Mouse (Mus musculus) midbrain, embryonic 14.5 days (tissue): ENCODE results near the gene Ssna1. TPM values are rescaled to one million over a fixed set of nuclear protein-coding genes. Genes with fewer than 3 reads are reported as not detected.

Experiments used
- ATAC-seq: fragments of 200-750 bp; cut with Nextera tagmentation; 2 replicates; pipeline ENCODE4 v1.8.0; 2017; ENCODE audit warnings: moderate number of reproducible peaks, moderate library complexity; ENCODE audit not compliant: low FRiP score, low TSS enrichment
- DNase-seq: peaks from one replicate; pipeline ENCODE4 v3.0.0-alpha.2; 2015
- H3K27ac ChIP-seq: fragments of 300-500 bp; sonication (generic); replicated peaks from 2 replicates; pipeline ENCODE4 v1.5.1; 2014; ENCODE audit warnings: mild to moderate bottlenecking, low read depth, low read length, moderate library complexity
- H3K27me3 ChIP-seq: fragments of 300-500 bp; sonication (generic); 2 replicates; pipeline ENCODE4 v1.6.1; 2014; ENCODE audit warnings: low read length, control low read depth, mixed read lengths; ENCODE audit not compliant: control insufficient read depth, insufficient read depth
- H3K36me3 ChIP-seq: fragments of 300-500 bp; sonication (generic); 2 replicates; pipeline ENCODE4 v1.6.1; 2014; ENCODE audit warnings: low read length, control low read depth; ENCODE audit not compliant: control insufficient read depth, insufficient read depth
- H3K4me1 ChIP-seq: fragments of 300-500 bp; sonication (generic); 2 replicates; pipeline ENCODE4 v1.6.1; 2014; ENCODE audit warnings: mild to moderate bottlenecking, antibody characterized with exemption, low read length, control low read depth; ENCODE audit not compliant: control insufficient read depth, insufficient read depth
- H3K4me2 ChIP-seq: fragments of 300-500 bp; sonication (generic); 2 replicates; pipeline ENCODE4 v1.6.1; 2014; ENCODE audit warnings: mild to moderate bottlenecking, low read length, moderate library complexity
- H3K4me3 ChIP-seq: fragments of 300-500 bp; sonication (generic); replicated peaks from 2 replicates; pipeline ENCODE4 v1.5.1; 2014; ENCODE audit warnings: low read depth, low read length
- H3K9ac ChIP-seq: fragments of 300-500 bp; sonication (generic); replicated peaks from 2 replicates; pipeline ENCODE4 v1.6.1; 2014; ENCODE audit warnings: mild to moderate bottlenecking, low read length, moderate library complexity
- H3K9me3 ChIP-seq: fragments of 300-500 bp; sonication (generic); 2 replicates; pipeline ENCODE4 v1.6.1; 2016; ENCODE audit warnings: low read length, control low read depth, mixed read lengths; ENCODE audit not compliant: control insufficient read depth
- WGBS: fragments of 180-500 bp; shearing (Covaris S2); extraction: QIAGEN DNeasy Blood & Tissue Kit; methylation state at CpG from one replicate; pipeline ENCODE4 v1.1.7; 2014; 5-methylcytosine and 5-hydroxymethylcytosine counted together
- polyA plus RNA-seq: library from polyadenylated mRNA; unstranded; fragments of >200 nt; fragmentation: Nextera tagmentation; extraction: Ambion mirVana; gene quantifications from 2 replicates; pipeline ENCODE4 v1.2.1, GENCODE M21; 2014

Ssna1 gene
- polyA plus RNA-seq, 1 experiment from 2014 or later = 196 TPM

DNA sequence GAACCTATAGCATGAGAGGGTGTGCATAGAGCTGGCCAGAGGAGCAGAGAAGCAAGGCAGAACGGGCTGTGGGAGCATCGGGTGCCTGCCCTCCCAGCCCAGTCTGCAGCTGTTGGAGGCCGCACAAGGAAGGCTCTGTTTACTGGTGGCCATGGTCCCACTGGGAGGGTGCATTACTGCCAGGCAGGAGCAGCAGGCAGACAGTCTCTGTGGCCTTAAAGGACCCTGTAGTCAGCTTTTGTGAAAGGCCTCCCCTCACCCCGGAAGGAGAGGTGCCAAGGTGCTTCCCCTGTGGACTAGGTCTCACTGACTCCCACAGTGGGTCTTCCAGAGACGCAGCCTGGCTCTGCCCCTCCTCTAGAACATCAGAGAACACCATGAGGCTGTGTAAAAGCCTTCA is 45.4 kb downstream of the Ssna1 start:
- WGBS = 81% methylated on average over 5 of the region's 5 CpGs
- ATAC-seq = no peak
- H3K36me3 ChIP-seq = peaks cover 2% of the 10 kb centered on the region
- no peak overlapping the region for H3K4me3 ChIP-seq
- H3K9me3 ChIP-seq = no peaks in the 10 kb centered on the region
- no peaks in the 10 kb centered on the region for H3K27me3 ChIP-seq
- peaks cover 15% of the 10 kb centered on the region for H3K4me1 ChIP-seq
- H3K4me2 ChIP-seq = no peak overlapping the region
- H3K27ac ChIP-seq = no peak overlapping the region
- no peak overlapping the region for H3K9ac ChIP-seq
- DNase-seq = no peak

DNA sequence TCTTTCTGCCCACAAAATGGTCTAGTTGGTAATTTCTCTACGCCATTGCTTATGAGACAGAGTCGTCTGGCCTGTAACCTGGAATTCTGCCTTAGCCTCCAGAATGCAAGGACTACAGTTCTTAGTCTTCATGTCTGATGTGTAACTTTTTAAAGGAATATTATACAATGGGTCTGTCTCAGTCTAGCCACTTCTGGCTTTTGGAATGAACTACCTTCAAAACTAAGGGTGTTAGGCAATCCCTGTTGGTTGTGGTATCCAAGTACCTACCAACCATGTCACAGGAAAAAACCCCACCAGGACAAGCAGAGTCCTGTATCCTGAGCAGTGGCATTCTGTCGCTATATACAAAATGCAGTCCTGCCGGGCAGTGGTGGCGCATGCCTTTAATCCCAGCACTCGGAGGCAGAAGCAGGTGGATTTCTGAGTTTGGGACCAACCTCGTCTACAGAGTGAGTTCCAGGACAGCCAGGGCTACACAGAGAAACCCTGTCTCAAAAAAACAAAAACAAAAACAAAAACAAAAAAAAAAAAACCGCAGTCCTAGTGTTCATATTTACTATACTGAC is 46.3 kb downstream of the Ssna1 start:
- no peak for DNase-seq
- peak overlapping the region; percentile 99 for H3K27ac ChIP-seq
- H3K27me3 ChIP-seq = no peaks in the 10 kb centered on the region
- peaks cover 6% of the 10 kb centered on the region for H3K36me3 ChIP-seq
- peak overlapping the region; percentile 56 for H3K4me2 ChIP-seq
- WGBS = 71% methylated on average over 8 of the region's 8 CpGs
- ATAC-seq = no peak
- no peaks in the 10 kb centered on the region for H3K9me3 ChIP-seq
- no peak overlapping the region; the same call in 1 of the 2 replicates for H3K4me3 ChIP-seq
- no peak overlapping the region for H3K9ac ChIP-seq
- peaks cover 15% of the 10 kb centered on the region for H3K4me1 ChIP-seq

DNA sequence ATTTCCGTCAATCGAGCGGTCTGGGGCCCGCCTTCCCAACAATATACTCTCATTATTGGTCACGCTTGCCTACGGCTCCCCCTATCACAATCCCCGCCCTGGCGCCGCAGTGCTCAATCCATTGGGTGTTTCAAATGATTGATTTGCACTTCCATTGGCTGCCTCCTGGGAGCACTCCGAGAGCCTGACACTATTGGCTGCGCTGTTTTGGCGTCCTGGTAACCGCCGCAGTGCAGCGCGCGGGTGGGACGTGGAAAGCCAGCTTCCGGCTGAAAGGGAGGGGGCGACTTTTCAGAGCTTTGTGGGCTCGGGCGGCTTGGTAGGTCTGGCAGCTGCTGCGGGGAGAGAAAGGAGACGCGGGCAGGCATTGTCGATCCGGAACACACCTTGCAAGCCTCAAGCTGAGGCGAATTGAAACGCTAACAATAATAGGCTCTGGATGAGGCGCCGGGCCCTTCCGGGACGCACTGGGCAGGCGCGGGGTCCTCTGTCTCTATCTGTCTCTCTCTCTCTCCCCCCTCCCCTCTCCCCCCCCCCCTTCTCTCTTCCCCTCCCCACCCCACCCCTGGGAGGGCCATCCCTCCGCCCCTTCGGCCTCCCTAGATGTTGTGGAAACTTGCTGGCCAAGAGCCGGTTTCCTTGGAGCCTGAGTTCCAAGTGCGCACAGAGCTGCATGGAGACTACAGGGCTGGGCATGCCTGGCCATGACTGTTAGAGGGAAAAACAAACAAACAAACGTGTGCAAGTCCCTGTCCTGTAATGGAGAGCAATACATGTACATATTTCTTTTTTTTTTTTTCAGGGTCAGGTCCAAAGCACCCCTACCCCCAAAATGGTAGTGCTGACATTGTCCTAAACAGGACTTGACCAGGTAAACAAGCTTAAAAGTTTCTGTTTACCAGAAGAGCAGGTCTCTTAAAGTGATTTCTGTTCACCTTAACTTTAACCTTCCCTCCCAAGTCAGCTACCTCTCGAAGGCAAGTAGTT is 47.2 kb downstream of the Ssna1 start:
- WGBS = 2% methylated on average over 41 of the region's 41 CpGs

DNA sequence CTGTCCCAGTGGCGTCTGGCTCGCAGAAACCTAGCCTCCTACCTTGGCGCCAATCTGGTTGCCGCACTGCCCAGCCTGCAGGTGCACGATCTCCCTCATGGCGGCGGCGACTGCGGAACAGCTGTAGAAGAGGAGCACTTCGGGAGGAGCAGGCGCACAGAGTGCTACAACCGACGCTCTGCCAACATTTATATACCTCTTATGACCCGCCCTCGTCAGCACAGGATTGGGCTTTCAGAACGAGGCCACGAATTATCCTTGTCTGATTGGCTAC is 47.8 kb downstream of the Ssna1 start, which contains the start of gene Tubb4b:
Gene Tubb4b, minus strand, starts transcription at position 211 of the 274 bp plus-strand sequence.
- Histone ChIP-seq H3K4me3 (peak within 1 kb of the TSS; percentile 84), H3K27me3 (no peaks in the 10 kb centered on the region), H3K36me3 (peaks cover 6% of the 10 kb centered on the region), H3K4me1 (peaks cover 15% of the 10 kb centered on the region), H3K27ac (peak within 1 kb of the TSS; percentile 99), H3K9me3 (no peaks in the 10 kb centered on the region), H3K4me2 (peak within 1 kb of the TSS; percentile 90), H3K9ac (peak within 1 kb of the TSS; percentile 80)
- DNase-seq (no peak), ATAC-seq (no peak)
- WGBS = 0% methylated on average over 17 of the region's 17 CpGs

More for the DNA sequence above, 47.2 kb downstream of the Ssna1 start:
- Histone ChIP-seq H3K4me1 (peaks cover 15% of the 10 kb centered on the region), H3K36me3 (peaks cover 6% of the 10 kb centered on the region), H3K9me3 (no peaks in the 10 kb centered on the region), H3K27ac (peak overlapping the region; percentile 99), H3K9ac (peak overlapping the region; percentile 62), H3K4me3 (peak overlapping the region; percentile 84), H3K27me3 (no peaks in the 10 kb centered on the region), H3K4me2 (peak overlapping the region; percentile 56)
- ATAC-seq (peak; percentile 97), DNase-seq (peak; percentile 100)

DNA sequence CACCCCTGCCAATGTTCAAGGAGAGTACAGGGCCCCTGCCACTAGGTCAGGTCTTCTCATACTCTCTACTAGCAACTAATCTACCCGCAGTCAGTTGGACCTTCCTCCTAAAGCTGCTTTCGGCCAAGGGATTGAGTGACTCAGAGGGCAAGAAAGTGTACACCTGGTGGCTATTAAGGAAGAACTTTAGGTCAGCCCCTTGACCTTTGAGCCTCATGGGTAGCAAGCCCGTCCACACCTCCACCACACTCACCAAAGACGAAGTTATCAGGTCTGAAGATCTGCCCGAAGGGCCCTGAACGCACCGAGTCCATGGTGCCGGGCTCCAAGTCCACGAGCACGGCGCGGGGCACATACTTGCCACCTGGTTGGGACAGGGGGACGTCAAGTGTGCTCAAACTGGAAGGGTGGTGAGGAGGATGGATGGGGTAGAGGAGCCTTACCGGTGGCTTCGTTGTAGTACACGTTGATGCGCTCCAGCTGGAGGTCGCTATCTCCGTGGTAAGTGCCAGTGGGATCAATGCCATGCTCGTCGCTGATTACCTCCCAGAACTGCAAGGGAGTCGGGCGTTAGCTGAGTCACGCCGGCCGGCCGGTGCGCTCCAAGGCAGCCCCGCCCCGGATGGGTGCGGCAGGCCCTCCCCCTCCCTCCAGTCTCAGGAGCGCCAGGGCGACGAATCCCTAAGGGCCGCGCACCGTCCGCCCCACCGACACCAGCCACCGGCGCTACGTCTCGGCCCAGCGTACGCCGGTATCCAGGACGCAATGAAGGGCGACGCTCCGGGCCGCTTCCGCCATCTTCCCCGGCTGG is 48.4 kb downstream of the Ssna1 start:
- Histone ChIP-seq H3K4me3 (peak overlapping the region; percentile 84), H3K27ac (peak overlapping the region; percentile 89), H3K36me3 (peaks cover 6% of the 10 kb centered on the region), H3K9ac (peak overlapping the region; percentile 80), H3K4me1 (peaks cover 15% of the 10 kb centered on the region), H3K4me2 (peak overlapping the region; percentile 90), H3K9me3 (no peaks in the 10 kb centered on the region), H3K27me3 (no peaks in the 10 kb centered on the region)
- ATAC-seq (peak; percentile 22), DNase-seq (no peak)
- WGBS = 2% methylated on average over 52 of the region's 53 CpGs

DNA sequence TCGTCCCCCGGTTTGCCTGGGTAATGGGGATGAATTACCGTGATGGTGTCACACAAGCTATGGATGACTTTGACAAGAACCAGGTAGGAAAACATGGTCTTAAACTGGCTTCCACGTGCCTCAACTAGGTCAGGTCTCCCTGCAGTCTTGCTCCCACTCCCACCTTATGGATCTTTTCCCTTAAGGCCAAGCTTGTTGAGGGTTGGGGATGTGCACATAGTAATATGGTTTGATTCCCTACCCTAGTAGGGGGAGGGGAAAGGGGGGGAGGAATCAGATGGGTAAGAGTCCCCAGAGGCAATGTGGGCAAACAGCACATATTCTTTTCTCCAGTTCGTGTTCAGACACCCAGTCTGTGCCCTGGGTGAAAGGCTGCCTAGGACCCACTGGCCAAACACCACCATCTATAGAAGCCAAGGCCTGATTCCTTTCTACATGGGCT is 50.9 kb downstream of the Ssna1 start:
- ATAC-seq (no peak), DNase-seq (no peak)
- WGBS = 74% methylated on average over 5 of the region's 5 CpGs
- H3K4me3 ChIP-seq = no peak overlapping the region
- H3K9ac ChIP-seq = no peak overlapping the region
- peaks cover 15% of the 10 kb centered on the region for H3K4me1 ChIP-seq
- H3K4me2 ChIP-seq = no peak overlapping the region
- H3K9me3 ChIP-seq = no peaks in the 10 kb centered on the region
- no peak overlapping the region for H3K27ac ChIP-seq
- peaks cover 6% of the 10 kb centered on the region for H3K36me3 ChIP-seq
- no peaks in the 10 kb centered on the region for H3K27me3 ChIP-seq

Other genes starting within 250 kb of the Ssna1 start
- gene Nsmf, start 218.1 kb downstream of the Ssna1 start, polyA plus RNA-seq = 99.3 and 125 TPM in 2 replicates
- not detected in 2 replicates for gene Entpd8, start 192.1 kb downstream of the Ssna1 start, polyA plus RNA-seq
- not detected in 2 replicates for gene Noxa1, start 177.3 kb downstream of the Ssna1 start, polyA plus RNA-seq
- 13.0 and 20.8 TPM in 2 replicates for gene Nrarp, start 91.7 kb downstream of the Ssna1 start, polyA plus RNA-seq
- gene Tor4a, start 75.6 kb downstream of the Ssna1 start, polyA plus RNA-seq = 0.66 and 1.1 TPM in 2 replicates
- 82.6 and 98.7 TPM in 2 replicates for gene Nelfb, start 60.9 kb downstream of the Ssna1 start, polyA plus RNA-seq
- gene Stpg3, start 57.8 kb downstream of the Ssna1 start, polyA plus RNA-seq = 0.16 TPM in 1 of 2 replicates, not detected in the other
- not detected in 2 replicates for gene Fam166a, start 53.7 kb downstream of the Ssna1 start, polyA plus RNA-seq
- gene Tubb4b, start 47.7 kb downstream of the Ssna1 start, polyA plus RNA-seq = 319 and 339 TPM in 2 replicates
- not detected in 2 replicates for gene Slc34a3, start 38.1 kb downstream of the Ssna1 start, polyA plus RNA-seq
- not detected in 2 replicates for gene Rnf224, start 35.7 kb downstream of the Ssna1 start, polyA plus RNA-seq
- gene Rnf208, start 30.2 kb downstream of the Ssna1 start, polyA plus RNA-seq = 138 and 147 TPM in 2 replicates
- gene Cysrt1, start 30.0 kb downstream of the Ssna1 start, polyA plus RNA-seq = not detected in 2 replicates
- gene AL732309.1, start 25.6 kb downstream of the Ssna1 start, polyA plus RNA-seq = 3.7 and 5.1 TPM in 2 replicates
- 11.3 and 12.9 TPM in 2 replicates for gene Tmem203, start 17.0 kb downstream of the Ssna1 start, polyA plus RNA-seq
- 13.1 and 13.3 TPM in 2 replicates for gene Tprn, start 9.8 kb downstream of the Ssna1 start, polyA plus RNA-seq
- gene Anapc2, start within 50 bp of the Ssna1 start, polyA plus RNA-seq = 112 and 117 TPM in 2 replicates
- gene Tmem210, start 15.7 kb upstream of the Ssna1 start, polyA plus RNA-seq = not detected in 2 replicates
- 0.30 TPM in 1 of 2 replicates, not detected in the other for gene Lrrc26, start 17.5 kb upstream of the Ssna1 start, polyA plus RNA-seq
- gene Grin1, start 46.7 kb upstream of the Ssna1 start, polyA plus RNA-seq = 40.5 and 41.3 TPM in 2 replicates
- 71.2 and 78.7 TPM in 2 replicates for gene Man1b1, start 59.9 kb upstream of the Ssna1 start, polyA plus RNA-seq
- 19.2 and 19.8 TPM in 2 replicates for gene Dpp7, start 83.9 kb upstream of the Ssna1 start, polyA plus RNA-seq
- gene Uap1l1, start 93.2 kb upstream of the Ssna1 start, polyA plus RNA-seq = 2.6 and 5.3 TPM in 2 replicates
- 13.0 and 15.4 TPM in 2 replicates for gene Sapcd2, start 99.9 kb upstream of the Ssna1 start, polyA plus RNA-seq
- 2.0 and 2.1 TPM in 2 replicates for gene Entpd2, start 123.4 kb upstream of the Ssna1 start, polyA plus RNA-seq
- gene Npdc1, start 126.9 kb upstream of the Ssna1 start, polyA plus RNA-seq = 374 and 422 TPM in 2 replicates
- gene Fut7, start 150.8 kb upstream of the Ssna1 start, polyA plus RNA-seq = 0.17 and 0.26 TPM in 2 replicates
- gene Abca2, start 156.3 kb upstream of the Ssna1 start, polyA plus RNA-seq = 16.9 and 17.7 TPM in 2 replicates
- 1.7 and 1.9 TPM in 2 replicates for gene Clic3, start 184.4 kb upstream of the Ssna1 start, polyA plus RNA-seq
- gene Paxx, start 188.7 kb upstream of the Ssna1 start, polyA plus RNA-seq = 95.4 and 126 TPM in 2 replicates
- 3.7 and 71.9 TPM in 2 replicates for gene Ptgds, start 197.6 kb upstream of the Ssna1 start, polyA plus RNA-seq
- gene Lcn12, start 221.5 kb upstream of the Ssna1 start, polyA plus RNA-seq = not detected in 2 replicates
- 110 and 117 TPM in 2 replicates for gene Fbxw5, start 228.3 kb upstream of the Ssna1 start, polyA plus RNA-seq
- gene C8g, start 229.3 kb upstream of the Ssna1 start, polyA plus RNA-seq = 5.5 and 6.1 TPM in 2 replicates